Mouse (Mus musculus): ENCODE data around the gene Stoml1.

GRCm38 (mm10) chr9:58255105-58255504 lies 2.1 kb downstream of the Stoml1 start:
- TF ChIP-seq CTCF (IDR thresholded peaks at IDR 0.05; ENCODE audit: extremely low read depth, insufficient read depth, insufficient read length, insufficient replicate concordance) (no peak), POLR2A (IDR thresholded peaks at IDR 0.05; ENCODE audit: low read depth, low read length) (no peak)

All from spleen, adult 2 months (tissue).